Mouse (Mus musculus): ENCODE measurements around the gene Fuca2. TPM values are rescaled to one million over a fixed set of nuclear protein-coding genes. Genes with fewer than 3 reads are reported as not detected.
"Not testable (repeated sequence)": the region's sequence is repeated elsewhere in the genome, so short reads cannot be mapped to it uniquely, and the experiment has no call there.

Fuca2 gene
- 100 to 1,000 TPM; 327 to 370 TPM for total RNA-seq (2021)
- long read RNA-seq, experiment 1, full-length matches to known transcripts: 333 of 395 reads
- long read RNA-seq, experiment 1, partial matches to known transcripts: 18 of 395 reads
- long read RNA-seq, experiment 1, other reads (novel, unspliced or antisense): 44 of 395 reads
- long read RNA-seq, experiment 2, full-length matches to known transcripts: 248 of 310 reads
- long read RNA-seq, experiment 2, partial matches to known transcripts: 19 of 310 reads
- long read RNA-seq, experiment 2, other reads (novel, unspliced or antisense): 43 of 310 reads

- intact Hi-C loops (cut with DNase I): no loop called here
- DNase-seq: no peak
Observed at GRCm38 (mm10) chr10:13499331-13499730, at the start of gene Fuca2. Gene Fuca2, plus strand, starts transcription at chr10:13499540.

- intact Hi-C loops (cut with DNase I): no loop called here
- DNase-seq: no peak
Observed at GRCm38 (mm10) chr10:13451640-13452039, 47.7 kb upstream of the Fuca2 start.

GRCm38 (mm10) chr10:13453200-13453990, 45.9 kb upstream of the Fuca2 start:
- no peak for DNase-seq
- intact Hi-C loops (cut with DNase I): no loop called here

GRCm38 (mm10) chr10:13464295-13464694, 35.0 kb upstream of the Fuca2 start:
- DNase-seq; intact Hi-C loops (cut with DNase I): not testable (repeated sequence)

- intact Hi-C loops (cut with DNase I): no loop called here
- DNase-seq: no peak
Observed at GRCm38 (mm10) chr10:13466925-13467324, 32.4 kb upstream of the Fuca2 start.

- intact Hi-C loops (cut with DNase I); DNase-seq: not testable (repeated sequence)
Observed at GRCm38 (mm10) chr10:13468025-13468529, 31.3 kb upstream of the Fuca2 start.

- no peak for DNase-seq
- intact Hi-C loops (cut with DNase I): no loop called here
Observed at GRCm38 (mm10) chr10:13470236-13470635, 29.1 kb upstream of the Fuca2 start.

GRCm38 (mm10) chr10:13473287-13473832, 26.0 kb upstream of the Fuca2 start:
- no peak for DNase-seq
- intact Hi-C loops (cut with DNase I): no loop called here

- peak; percentile 60 to 61 for DNase-seq
- intact Hi-C loops (cut with DNase I): no loop called here
Observed at GRCm38 (mm10) chr10:13473833-13474567, 25.3 kb upstream of the Fuca2 start, which contains the start of gene Phactr2. Gene Phactr2, minus strand, starts transcription at chr10:13474412.

- intact Hi-C loops (cut with DNase I): no loop called here
- no peak for DNase-seq
Observed at GRCm38 (mm10) chr10:13474568-13474955, 24.8 kb upstream of the Fuca2 start.

GRCm38 (mm10) chr10:13475121-13475520, 24.2 kb upstream of the Fuca2 start:
- DNase-seq: no peak
- intact Hi-C loops (cut with DNase I): no loop called here

GRCm38 (mm10) chr10:13479341-13479740, 20.0 kb upstream of the Fuca2 start:
- intact Hi-C loops (cut with DNase I): no loop called here
- no peak for DNase-seq

- DNase-seq: no peak
- intact Hi-C loops (cut with DNase I): no loop called here
Observed at GRCm38 (mm10) chr10:13485958-13486357, 13.4 kb upstream of the Fuca2 start.

- peak in 1 of 2 experiments; percentile 57 for DNase-seq
- intact Hi-C loops (cut with DNase I): no loop called here
Observed at GRCm38 (mm10) chr10:13489671-13490070, 9.7 kb upstream of the Fuca2 start.

GRCm38 (mm10) chr10:13493978-13494686, 5.2 kb upstream of the Fuca2 start:
- intact Hi-C loops (cut with DNase I): no loop called here

GRCm38 (mm10) chr10:13496315-13496714, 3.0 kb upstream of the Fuca2 start:
- intact Hi-C loops (cut with DNase I): no loop called here
- peak; percentile 34 to 47 for DNase-seq

More at GRCm38 (mm10) chr10:13493978-13494686, 5.2 kb upstream of the Fuca2 start:
- DNase-seq: no peak

- intact Hi-C loops (cut with DNase I): no loop called here
Observed at GRCm38 (mm10) chr10:13500473-13500872, 1.1 kb downstream of the Fuca2 start.

GRCm38 (mm10) chr10:13500938-13501496, 1.7 kb downstream of the Fuca2 start:
- intact Hi-C loops (cut with DNase I): no loop called here
- DNase-seq: peak; percentile 88 to 89

More at GRCm38 (mm10) chr10:13500473-13500872, 1.1 kb downstream of the Fuca2 start:
- DNase-seq: no peak

GRCm38 (mm10) chr10:13501533-13501932, 2.2 kb downstream of the Fuca2 start:
- DNase-seq; intact Hi-C loops (cut with DNase I): not testable (repeated sequence)

Measured in heart, postnatal 14 days (tissue).